Mouse (Mus musculus) heart, embryonic 15.5 days (tissue): ENCODE data around the gene Gm21992. TPM values are rescaled to one million over a fixed set of nuclear protein-coding genes. Genes with fewer than 3 reads are reported as not detected.

ENCODE experiments used
- ATAC-seq: fragments of 200-750 bp; cut with Nextera tagmentation; replicated peaks from 2 replicates; pipeline ENCODE4 v1.8.0; 2017; ENCODE audit warnings: low read depth, moderate TSS enrichment; ENCODE audit not compliant: insufficient number of reproducible peaks, insufficient read depth, low FRiP score
- H3K27ac ChIP-seq: fragments of 300-500 bp; sonication (generic); 2 replicates; pipeline ENCODE4 v1.5.1; 2015; ENCODE audit warnings: mild to moderate bottlenecking, inconsistent platforms
- H3K27me3 ChIP-seq: fragments of 300-500 bp; sonication (generic); 2 replicates; pipeline ENCODE4 v1.6.1; 2015; ENCODE audit warnings: inconsistent platforms
- H3K36me3 ChIP-seq: fragments of 300-500 bp; sonication (generic); 2 replicates; pipeline ENCODE4 v1.6.1; 2015; ENCODE audit warnings: mild to moderate bottlenecking, inconsistent platforms
- H3K4me1 ChIP-seq: fragments of 300-500 bp; sonication (generic); replicated peaks from 2 replicates; pipeline ENCODE4 v1.6.1; 2015; ENCODE audit warnings: inconsistent platforms
- H3K4me2 ChIP-seq: fragments of 300-500 bp; sonication (generic); 2 replicates; pipeline ENCODE4 v1.6.1; 2015; ENCODE audit warnings: inconsistent platforms, mild to moderate bottlenecking, moderate library complexity
- H3K4me3 ChIP-seq: fragments of 300-500 bp; sonication (generic); 2 replicates; pipeline ENCODE4 v1.5.1; 2015; ENCODE audit warnings: mild to moderate bottlenecking, inconsistent platforms
- H3K9ac ChIP-seq: fragments of 300-500 bp; sonication (generic); 2 replicates; pipeline ENCODE4 v1.6.1; 2015; ENCODE audit warnings: mild to moderate bottlenecking, inconsistent platforms
- H3K9me3 ChIP-seq: fragments of 300-500 bp; sonication (generic); replicated peaks from 2 replicates; pipeline ENCODE4 v1.6.1; 2016; ENCODE audit warnings: inconsistent platforms
- WGBS: fragments of 180-500 bp; shearing (Covaris S2); methylation state at CpG from one replicate; pipeline ENCODE4 v1.1.7; 2015; ENCODE audit warnings: mixed read lengths; 5-methylcytosine and 5-hydroxymethylcytosine counted together
- polyA plus RNA-seq: library from polyadenylated mRNA; unstranded; fragments of >200 nt; fragmentation: Nextera tagmentation; extraction: Ambion mirVana; gene quantifications from 2 replicates; pipeline ENCODE4 v1.2.1, GENCODE M21; 2015

Gm21992 gene
- polyA plus RNA-seq, 1 experiment from 2014 or later, result 30.5 TPM

GRCm38 (mm10) chr19:4839149-4839548 lies 27.7 kb upstream of the Gm21992 start, which contains the start of the genes Ccs and Ccdc87:
Gene Ccs, minus strand, starts transcription at chr19:4839332.
Gene Ccdc87, plus strand, starts transcription at chr19:4839366.
- Histone ChIP-seq H3K36me3 (no peaks in the 10 kb centered on the region), H3K9me3 (no peaks in the 10 kb centered on the region), H3K9ac (peak within 1 kb of the TSS; percentile 83), H3K27me3 (peaks cover 29% of the 10 kb centered on the region), H3K4me3 (peak within 1 kb of the TSS; percentile 64), H3K27ac (no peak within 1 kb of the TSS), H3K4me1 (peaks cover 13% of the 10 kb centered on the region), H3K4me2 (peak within 1 kb of the TSS; percentile 95)
- ATAC-seq, result peak; percentile 99
- under 1% methylated on average over 25 of the region's 25 CpGs for WGBS

GRCm38 (mm10) chr19:4838526-4839140 lies 27.2 kb upstream of the Gm21992 start:
- Histone ChIP-seq H3K4me3 (peak overlapping the region; percentile 64), H3K9me3 (no peaks in the 10 kb centered on the region), H3K36me3 (no peaks in the 10 kb centered on the region), H3K27ac (no peak overlapping the region), H3K4me1 (peaks cover 13% of the 10 kb centered on the region), H3K4me2 (peak overlapping the region; percentile 95), H3K27me3 (peaks cover 29% of the 10 kb centered on the region), H3K9ac (peak overlapping the region; percentile 83)
- no peak for ATAC-seq
- WGBS, result 25% methylated on average over 10 of the region's 10 CpGs

- 89% methylated on average over 6 of the region's 6 CpGs for WGBS
- no peak for ATAC-seq
These were observed 25.6 kb upstream of the Gm21992 start for GRCm38 (mm10) chr19:4837049-4837448.

GRCm38 (mm10) chr19:4836096-4836495 lies 24.7 kb upstream of the Gm21992 start:
- H3K4me1 ChIP-seq, result peaks cover 13% of the 10 kb centered on the region
- H3K36me3 ChIP-seq, result peaks cover 9% of the 10 kb centered on the region
- H3K9ac ChIP-seq, result no peak overlapping the region
- ATAC-seq, result no peak
- WGBS, result 65% methylated on average over 2 of the region's 2 CpGs
- H3K27ac ChIP-seq, result no peak overlapping the region
- H3K4me3 ChIP-seq, result no peak overlapping the region
- no peaks in the 10 kb centered on the region for H3K9me3 ChIP-seq
- H3K27me3 ChIP-seq, result peaks cover 14% of the 10 kb centered on the region
- H3K4me2 ChIP-seq, result no peak overlapping the region

More at GRCm38 (mm10) chr19:4837049-4837448, 25.6 kb upstream of the Gm21992 start:
- Histone ChIP-seq H3K36me3 (peaks cover 9% of the 10 kb centered on the region), H3K27me3 (peaks cover 23% of the 10 kb centered on the region), H3K9ac (no peak overlapping the region), H3K4me3 (no peak overlapping the region), H3K4me1 (peaks cover 13% of the 10 kb centered on the region), H3K27ac (no peak overlapping the region), H3K4me2 (no peak overlapping the region), H3K9me3 (no peaks in the 10 kb centered on the region)

GRCm38 (mm10) chr19:4833977-4834376 lies 22.6 kb upstream of the Gm21992 start:
- Histone ChIP-seq H3K4me3 (no peak overlapping the region), H3K9me3 (no peaks in the 10 kb centered on the region), H3K27ac (no peak overlapping the region), H3K27me3 (no peaks in the 10 kb centered on the region), H3K36me3 (peaks cover 16% of the 10 kb centered on the region), H3K9ac (no peak overlapping the region), H3K4me2 (no peak overlapping the region), H3K4me1 (peaks cover 10% of the 10 kb centered on the region)
- ATAC-seq, result no peak
- 85% methylated on average over 8 of the region's 8 CpGs for WGBS

GRCm38 (mm10) chr19:4829156-4829555 lies 17.7 kb upstream of the Gm21992 start:
- 61% methylated on average over 7 of the region's 7 CpGs for WGBS
- Histone ChIP-seq H3K27ac (no peak overlapping the region), H3K27me3 (no peaks in the 10 kb centered on the region), H3K36me3 (peaks cover 25% of the 10 kb centered on the region), H3K4me2 (no peak overlapping the region), H3K9ac (no peak overlapping the region), H3K4me3 (no peak overlapping the region), H3K9me3 (no peaks in the 10 kb centered on the region), H3K4me1 (peaks cover 2% of the 10 kb centered on the region; the same call in 1 of the 2 replicates)
- no peak for ATAC-seq

- no peak overlapping the region for H3K4me2 ChIP-seq
These were observed 17.2 kb upstream of the Gm21992 start for GRCm38 (mm10) chr19:4828444-4829114.

GRCm38 (mm10) chr19:4820678-4821303 lies 9.4 kb upstream of the Gm21992 start:
- Histone ChIP-seq H3K4me3 (no peak overlapping the region), H3K4me1 (0 out of 2 replicates have a peak, but pooled peaks cover 3% of the 10 kb centered on the region), H3K4me2 (no peak overlapping the region), H3K9ac (no peak overlapping the region), H3K27ac (no peak overlapping the region), H3K9me3 (no peaks in the 10 kb centered on the region), H3K27me3 (no peaks in the 10 kb centered on the region), H3K36me3 (peaks cover 10% of the 10 kb centered on the region; the same call in 1 of the 2 replicates)
- WGBS, result 48% methylated on average over 5 of the region's 5 CpGs
- 0 out of 2 replicates have a peak, but pooled peaks have one; percentile 14 for ATAC-seq

More at GRCm38 (mm10) chr19:4828444-4829114, 17.2 kb upstream of the Gm21992 start:
- no peaks in the 10 kb centered on the region for H3K9me3 ChIP-seq
- H3K27ac ChIP-seq, result no peak overlapping the region
- H3K27me3 ChIP-seq, result no peaks in the 10 kb centered on the region
- H3K4me1 ChIP-seq, result peaks cover 2% of the 10 kb centered on the region; the same call in 1 of the 2 replicates
- WGBS, result 58% methylated on average over 16 of the region's 16 CpGs
- H3K36me3 ChIP-seq, result peaks cover 26% of the 10 kb centered on the region
- H3K9ac ChIP-seq, result no peak overlapping the region
- ATAC-seq, result no peak
- H3K4me3 ChIP-seq, result no peak overlapping the region

- WGBS, result 64% methylated on average over 1 of the region's 1 CpGs
- Histone ChIP-seq H3K27ac (no peak overlapping the region), H3K36me3 (no peaks in the 10 kb centered on the region), H3K4me1 (0 out of 2 replicates have a peak, but pooled peaks cover 5% of the 10 kb centered on the region), H3K27me3 (no peaks in the 10 kb centered on the region), H3K9ac (no peak overlapping the region), H3K4me2 (no peak overlapping the region), H3K9me3 (no peaks in the 10 kb centered on the region; the same call in 1 of the 2 replicates), H3K4me3 (no peak overlapping the region)
- ATAC-seq, result no peak
These were observed 5.9 kb upstream of the Gm21992 start for GRCm38 (mm10) chr19:4817182-4817835.

GRCm38 (mm10) chr19:4813015-4813414 lies 1.6 kb upstream of the Gm21992 start:
- Histone ChIP-seq H3K36me3 (no peaks in the 10 kb centered on the region), H3K27ac (no peak overlapping the region), H3K9me3 (no peaks in the 10 kb centered on the region; the same call in 1 of the 2 replicates), H3K4me1 (peaks cover 18% of the 10 kb centered on the region), H3K4me3 (no peak overlapping the region), H3K4me2 (no peak overlapping the region), H3K9ac (no peak overlapping the region), H3K27me3 (no peaks in the 10 kb centered on the region)
- WGBS, result 79% methylated on average over 6 of the region's 6 CpGs
- ATAC-seq, result no peak
